Mouse (Mus musculus) B cell, adult 2 months (primary cell): ENCODE data around the gene Cox5b.

Experiments used
- DNase-seq, 2 experiments: peaks; one replicate each; pipeline ENCODE4 v3.0.0; 2022

The Cox5b gene

DNA sequence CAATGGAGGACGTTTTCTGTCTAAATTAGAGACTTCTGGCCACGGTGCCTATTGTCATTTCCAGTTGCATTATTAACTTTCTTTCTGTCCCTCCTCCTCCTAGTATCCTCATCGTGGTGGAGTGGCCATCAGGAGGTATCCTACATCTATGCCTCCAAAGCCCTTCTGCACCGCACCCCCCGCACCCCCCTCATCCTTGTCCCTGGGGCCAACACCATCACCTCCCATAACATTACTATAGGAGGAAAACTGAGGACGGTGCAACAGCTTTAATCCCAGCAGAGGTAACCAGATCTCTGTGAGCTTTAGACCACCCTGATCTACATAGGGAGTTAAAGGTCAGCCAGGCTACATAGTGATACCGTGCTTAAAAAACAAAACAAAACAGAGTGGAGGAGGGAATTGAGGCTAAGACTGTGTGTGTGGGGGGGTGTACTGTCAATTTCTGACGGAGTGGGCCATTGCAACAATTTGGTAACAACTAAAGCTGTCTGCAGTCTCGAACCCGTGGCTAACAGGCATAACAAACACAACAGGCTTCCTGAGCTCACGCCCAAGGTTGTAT, 496 bp upstream of the Cox5b start:
- no peak for DNase-seq

DNA sequence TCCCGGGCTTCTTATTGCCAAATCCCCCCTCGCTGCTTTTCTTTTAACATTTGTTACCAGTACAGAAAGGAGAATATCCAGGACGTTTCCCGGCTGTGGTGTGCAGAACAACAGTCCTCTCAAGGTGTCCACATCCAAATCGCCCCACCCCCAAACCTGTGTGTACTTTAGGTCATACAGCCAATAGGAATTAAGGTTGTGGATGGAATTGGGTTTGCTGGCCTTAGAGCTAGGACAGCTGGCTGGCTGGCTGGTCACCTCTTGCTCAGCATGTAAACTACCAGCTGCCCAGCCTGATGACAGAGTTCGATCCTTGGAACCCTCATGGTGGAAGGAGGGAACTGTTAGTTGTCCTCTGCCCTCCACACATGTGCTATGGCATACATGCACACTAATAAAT, 3.6 kb downstream of the Cox5b start:
- no peak for DNase-seq

DNA sequence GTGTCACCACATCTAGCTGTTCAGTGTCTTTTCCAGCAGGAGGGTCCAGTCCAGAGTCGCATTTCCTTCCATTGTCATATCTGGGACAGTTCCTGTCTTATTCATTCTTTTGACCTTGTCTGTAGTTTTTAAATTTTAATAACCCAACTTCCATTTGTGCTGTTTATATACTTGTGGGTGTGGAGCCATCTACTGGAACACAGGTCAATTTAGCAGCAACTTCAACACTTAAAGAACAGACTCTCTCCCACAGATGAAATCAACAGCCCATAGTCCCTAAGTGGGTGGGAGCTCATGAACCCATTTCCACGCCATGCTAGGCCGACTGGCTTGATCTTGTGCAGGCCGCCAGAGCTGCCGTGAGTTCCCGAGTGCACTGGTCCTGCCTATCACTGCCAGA, 5.2 kb downstream of the Cox5b start:
- DNase-seq: no peak

DNA sequence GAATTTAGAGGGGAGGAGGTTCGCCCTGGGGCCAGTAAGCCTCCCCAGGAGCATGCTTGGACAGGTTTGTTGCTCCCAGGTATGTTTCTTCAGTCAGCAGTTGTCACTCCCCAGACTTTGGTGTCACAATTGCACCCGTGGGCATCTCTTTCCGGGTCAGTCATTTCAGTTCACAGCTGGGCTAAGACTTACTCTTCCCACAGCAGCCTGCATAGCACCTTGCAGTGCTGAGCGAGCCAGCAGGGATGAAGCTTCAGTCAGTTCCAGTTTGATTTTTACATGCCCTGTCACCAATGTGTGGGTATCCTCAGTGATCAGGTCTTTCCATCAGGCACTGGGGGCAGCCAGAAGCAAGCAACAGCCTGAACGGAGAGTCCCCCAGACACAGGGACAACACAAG, 5.8 kb downstream of the Cox5b start:
- no peak for DNase-seq

DNA sequence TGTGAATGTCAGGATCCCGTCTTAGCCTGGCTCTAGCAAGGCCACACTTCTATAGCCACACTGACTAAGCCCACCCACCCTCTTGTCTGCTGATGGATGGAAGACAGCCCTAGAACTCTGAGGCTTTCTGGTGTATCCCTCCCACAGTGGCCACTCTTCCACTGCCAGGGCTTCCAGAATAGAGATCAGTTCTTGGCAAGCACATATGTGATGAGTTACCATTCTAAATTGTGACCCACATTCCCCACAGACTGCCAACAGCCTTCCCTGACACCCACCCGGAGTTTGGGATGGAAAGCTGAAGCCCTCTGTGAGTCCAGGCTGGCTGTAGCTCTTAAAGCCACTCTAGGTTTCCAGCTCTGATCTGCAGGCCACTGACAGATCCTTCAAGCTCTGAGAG, 15.9 kb downstream of the Cox5b start:
- DNase-seq: no peak

DNA sequence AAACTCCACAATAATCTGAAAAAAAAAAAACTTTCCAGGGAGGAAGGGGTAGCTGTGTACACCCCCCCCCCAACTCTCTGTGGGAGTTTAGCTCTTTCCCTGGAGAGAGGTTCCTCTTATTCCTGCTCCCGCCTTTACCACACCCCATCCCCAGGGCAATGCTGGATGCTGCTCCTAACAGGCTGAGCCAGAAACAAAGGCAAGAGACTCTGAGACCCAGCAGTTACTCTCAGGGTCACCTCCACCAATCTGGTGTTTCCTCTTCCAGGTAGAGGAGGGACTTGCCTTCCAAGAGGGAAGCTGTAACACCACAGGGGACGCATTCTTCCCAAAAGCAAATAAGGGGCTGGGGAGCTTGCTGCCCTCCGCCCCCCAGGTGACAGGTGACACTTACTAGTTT, 16.5 kb downstream of the Cox5b start:
- DNase-seq: no peak

DNA sequence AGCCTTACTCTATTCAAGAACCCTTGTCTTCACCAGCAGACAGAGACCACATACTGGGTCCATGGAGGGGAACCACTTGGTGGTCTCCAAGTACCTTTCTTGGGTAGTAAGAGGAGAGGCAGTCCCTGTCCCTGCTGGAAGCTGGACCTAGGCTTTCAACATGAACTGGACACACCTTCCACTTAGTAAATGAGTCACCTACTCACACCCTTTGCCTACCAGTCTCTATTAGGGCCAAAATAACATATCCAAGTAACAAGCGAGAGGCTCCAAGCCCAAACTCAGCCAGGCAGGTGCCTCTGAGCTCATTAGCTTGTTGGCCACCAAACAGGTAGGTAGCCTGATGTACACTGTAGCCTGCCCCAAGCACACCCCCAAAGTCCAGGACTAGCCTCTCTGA, 17.4 kb downstream of the Cox5b start:
- no peak for DNase-seq

DNA sequence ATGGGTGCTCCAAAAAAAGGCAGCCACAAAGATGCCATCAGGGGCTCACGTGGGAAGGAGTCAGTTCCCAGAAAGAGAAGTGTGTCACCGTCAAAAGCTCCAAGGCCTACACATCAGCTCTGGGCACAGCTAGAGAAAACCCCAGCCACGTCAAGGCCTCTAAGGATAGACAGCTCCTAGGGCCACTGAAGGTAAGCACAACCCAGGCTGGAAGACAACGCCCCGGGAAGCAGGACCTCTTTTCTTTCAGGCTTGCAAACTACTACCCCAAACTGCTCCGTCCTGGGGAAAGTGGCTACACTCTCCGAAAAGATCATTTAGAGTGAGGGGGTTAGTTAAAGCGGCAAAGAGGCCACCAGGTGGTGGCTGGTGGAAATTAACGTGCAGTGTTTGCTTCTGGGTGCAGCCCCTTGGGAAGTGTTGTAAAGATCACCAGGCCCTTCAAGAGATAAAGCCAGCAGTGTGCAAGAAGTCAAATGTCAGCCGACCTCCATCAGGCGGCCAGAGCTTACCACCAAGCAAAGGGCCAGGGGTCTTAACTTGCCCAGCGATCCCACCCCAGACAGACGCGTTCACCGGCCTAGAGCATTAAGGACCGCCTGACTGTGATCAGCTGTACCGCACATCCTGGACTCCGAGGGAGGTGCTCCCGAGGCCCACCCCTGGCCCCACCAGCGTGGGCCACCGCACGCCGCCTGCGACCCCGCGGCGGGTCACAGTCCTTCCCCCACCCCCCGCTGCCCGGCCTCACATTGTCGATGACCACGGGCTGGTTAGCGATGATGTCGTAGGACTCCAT, 18.0 kb downstream of the Cox5b start:
- DNase-seq: peak; percentile 57 to 61

DNA sequence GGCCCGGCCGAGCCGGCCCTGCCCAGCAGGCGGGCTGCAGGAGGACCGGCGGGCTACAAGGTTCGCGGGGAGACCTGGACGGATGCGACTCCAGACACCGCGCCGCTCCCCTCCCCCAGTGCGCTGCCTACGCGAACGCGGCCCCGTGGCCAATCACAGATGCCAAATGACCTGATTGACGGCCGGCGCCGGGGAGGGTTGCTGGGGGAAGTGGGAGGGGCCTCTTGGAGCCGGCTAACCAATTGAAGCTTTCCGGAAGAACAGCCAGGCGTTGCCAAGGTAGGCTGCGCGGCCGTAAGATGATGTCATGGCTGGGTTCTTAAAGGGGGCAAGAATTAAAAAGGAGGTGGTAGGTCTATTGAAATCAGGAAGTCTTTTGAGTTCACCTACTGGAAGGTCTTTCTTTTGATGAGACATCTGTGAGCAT, 18.6 kb downstream of the Cox5b start, which contains the start of gene 4933424G06Rik:
Gene 4933424G06Rik, plus strand, starts transcription at position 296 of the 427 bp plus-strand sequence.
- peak; percentile 97 to 98 for DNase-seq

DNA sequence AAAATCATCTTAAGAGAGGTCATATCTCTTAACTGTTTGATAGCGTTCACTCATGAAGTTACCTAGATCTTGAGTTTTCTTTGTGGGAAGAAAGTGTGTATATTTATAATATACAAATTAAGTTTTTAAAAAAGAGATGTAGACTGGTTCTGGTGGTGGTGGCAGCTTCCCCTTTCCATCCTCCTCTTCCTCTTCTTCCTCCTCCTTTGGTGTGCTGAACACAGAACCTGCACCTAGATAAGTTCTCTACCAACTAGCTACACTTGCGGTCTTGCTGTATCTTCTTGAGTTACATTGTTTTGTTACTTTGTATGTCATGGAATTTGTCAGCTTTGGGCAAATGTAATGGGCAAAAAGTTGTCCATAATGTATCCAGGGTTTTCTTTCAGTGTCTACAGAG, 19.9 kb downstream of the Cox5b start:
- no peak for DNase-seq

DNA sequence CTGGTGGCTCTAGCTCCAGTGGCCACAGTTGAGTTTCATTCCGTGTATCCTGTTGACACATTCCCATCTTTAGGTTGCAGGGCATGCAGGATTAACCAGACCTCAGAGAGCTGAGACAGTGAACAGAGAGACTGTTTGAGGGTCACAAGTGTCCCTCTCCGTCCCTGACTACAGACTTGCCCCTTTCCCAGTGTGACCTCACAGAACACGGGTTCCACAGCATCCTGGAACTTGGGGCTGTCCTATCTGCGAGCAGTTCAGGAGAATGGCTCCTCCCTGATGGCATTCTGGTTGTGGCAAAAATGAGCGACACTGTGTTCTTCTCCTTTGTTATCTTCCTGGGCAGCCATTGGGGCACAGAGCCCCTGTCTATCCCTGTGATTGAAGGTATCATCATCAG, 23.1 kb downstream of the Cox5b start, which contains the start of gene Actr1b:
Gene Actr1b, minus strand, starts transcription at position 112 of the 400 bp plus-strand sequence.
- DNase-seq: no peak

DNA sequence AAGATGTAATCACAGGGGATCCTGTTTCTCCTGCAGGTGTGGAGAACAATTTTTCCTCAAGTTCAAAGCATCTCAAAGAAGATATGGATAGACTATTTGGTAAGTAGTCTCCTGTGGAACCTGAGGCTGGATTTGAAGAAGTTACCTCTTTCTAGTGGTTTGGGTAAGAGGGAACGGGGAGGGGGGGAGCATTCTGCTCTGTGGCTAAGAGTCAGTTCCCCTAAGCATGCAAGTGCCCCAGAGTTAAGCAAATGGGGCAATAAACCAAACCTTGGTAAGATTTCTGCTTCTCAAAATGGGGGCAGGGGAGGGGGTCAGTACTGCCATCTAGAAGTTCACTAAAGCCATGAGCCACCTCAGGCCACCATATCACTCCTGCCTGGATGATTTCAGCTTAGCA, 27.5 kb downstream of the Cox5b start:
- DNase-seq: no peak

DNA sequence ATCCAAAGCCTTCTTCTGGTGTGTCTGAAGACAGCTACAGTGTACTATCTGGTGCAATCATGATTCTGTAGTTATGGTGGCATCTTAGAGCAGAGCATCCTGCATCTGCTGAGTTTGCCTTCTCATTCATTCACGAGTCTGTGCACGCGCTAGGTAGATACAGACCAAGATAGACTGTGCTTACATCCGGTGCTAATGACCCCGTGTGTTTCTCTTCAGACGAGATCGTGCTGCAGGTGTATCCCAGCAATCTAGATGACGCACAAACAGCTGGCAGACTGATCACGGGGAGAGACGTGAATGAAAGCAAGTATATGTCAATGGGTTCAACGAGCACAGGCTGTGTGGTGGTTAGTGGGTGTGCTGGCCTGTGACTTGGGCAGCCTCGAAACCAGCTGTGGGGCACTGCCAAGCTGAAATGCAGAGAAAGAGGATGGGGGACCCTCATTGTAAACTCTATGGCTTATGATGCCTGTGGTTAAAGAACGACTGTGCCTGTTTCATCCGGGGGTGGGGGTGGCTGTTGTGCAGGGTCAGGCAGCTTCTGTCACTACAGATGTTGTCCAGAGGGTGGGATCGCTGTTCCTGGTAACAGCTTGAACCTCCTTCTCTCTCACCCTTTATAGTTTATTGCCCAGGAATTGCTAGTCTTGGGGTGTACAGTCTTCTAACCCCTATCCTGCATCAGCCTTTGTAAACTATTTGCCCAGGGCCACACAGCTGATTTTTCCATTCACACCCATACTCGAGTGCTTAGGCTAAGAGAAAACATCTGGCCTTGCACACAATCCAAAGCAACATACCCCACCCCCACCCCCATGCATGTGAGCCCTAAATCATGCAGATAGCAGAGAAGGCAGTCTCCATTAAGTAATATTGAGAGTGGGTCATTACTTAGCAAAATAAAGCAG, 32.2 kb downstream of the Cox5b start:
- DNase-seq: no peak

DNA sequence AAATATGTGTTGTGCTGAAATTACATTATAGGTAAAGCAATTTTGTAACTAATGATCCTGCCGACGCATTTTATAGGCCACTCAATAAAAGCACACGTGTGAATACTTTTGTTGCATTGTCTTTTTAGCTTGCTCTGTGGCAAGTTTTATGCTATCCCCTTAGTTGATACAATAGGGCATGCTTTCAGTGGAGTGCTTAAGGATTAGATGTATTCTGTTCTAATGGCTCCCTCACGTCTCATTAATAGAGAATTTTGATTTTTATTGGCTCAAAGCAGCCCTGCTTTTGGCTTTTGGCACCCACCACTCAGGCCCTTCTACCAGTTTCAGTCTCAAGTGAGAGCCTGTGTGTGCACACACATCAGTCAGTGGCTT, 32.8 kb downstream of the Cox5b start:
- DNase-seq: no peak

DNA sequence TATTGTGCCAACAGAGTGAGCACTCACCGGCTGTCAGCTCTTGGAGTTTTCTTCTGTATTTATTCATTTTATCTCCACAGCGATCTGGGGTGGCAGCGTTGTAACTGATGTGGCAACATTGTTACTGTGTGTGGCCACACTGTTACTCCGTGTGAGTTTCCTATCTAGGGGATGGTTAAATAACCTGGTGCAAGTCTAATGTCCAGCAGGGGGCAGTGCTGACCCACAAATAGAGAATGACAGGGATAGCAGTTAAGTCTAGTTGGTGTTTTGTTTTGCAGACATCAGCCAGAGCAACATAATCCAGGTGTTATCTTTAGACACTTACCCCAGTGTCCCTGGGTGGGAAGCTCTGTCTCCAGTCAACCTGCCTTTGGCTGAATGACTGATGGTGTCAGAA, 46.1 kb downstream of the Cox5b start:
- DNase-seq: peak; percentile 86 to 90

DNA sequence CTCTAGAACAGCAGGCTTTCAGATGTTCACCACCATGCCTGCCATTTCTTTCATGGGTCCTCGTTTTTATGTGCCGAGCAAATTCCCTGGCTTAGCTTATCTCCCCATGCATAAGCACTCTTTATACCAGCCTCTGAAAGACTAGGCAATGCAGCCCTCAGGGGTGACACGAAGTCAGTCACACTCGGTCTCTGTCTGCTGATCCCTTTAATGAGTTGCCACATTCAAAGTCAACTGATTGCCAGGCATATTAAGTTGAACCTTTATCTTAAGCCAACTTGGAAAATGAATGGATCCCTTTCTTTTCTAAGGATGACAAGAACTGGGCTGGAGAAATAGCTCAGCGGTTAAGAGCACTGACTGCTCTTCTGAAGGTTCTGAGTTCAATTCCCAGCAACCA, 48.0 kb downstream of the Cox5b start:
- no peak for DNase-seq

DNA sequence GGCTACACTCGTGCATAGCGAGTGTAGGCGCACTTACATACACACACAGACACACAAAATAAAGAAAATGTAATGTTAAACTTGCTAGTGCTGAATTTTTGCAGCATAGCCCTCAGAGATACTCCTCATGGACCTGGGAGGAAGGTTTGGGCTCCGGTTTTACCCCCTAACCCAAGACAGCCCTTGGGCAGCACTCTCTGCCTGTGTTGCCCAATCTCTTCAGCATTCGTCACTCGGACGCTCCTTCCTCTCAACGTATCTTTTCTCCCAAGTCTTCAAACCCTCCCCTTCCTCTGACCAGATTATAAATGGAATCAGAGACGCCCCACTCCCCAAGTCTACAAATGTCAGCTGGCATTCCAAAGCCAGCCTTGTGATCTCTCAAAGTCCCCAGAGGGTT, 51.8 kb downstream of the Cox5b start:
- no peak for DNase-seq
